Mouse (Mus musculus): Measurements from ENCODE around the gene Col11a2. TPM values are rescaled to one million over a fixed set of nuclear protein-coding genes. Genes with fewer than 3 reads are reported as not detected.

Gene Col11a2
- total and polyA plus RNA-seq, 3 experiments, result 3.0 to 6.0 (median 5.8) TPM

DNA sequence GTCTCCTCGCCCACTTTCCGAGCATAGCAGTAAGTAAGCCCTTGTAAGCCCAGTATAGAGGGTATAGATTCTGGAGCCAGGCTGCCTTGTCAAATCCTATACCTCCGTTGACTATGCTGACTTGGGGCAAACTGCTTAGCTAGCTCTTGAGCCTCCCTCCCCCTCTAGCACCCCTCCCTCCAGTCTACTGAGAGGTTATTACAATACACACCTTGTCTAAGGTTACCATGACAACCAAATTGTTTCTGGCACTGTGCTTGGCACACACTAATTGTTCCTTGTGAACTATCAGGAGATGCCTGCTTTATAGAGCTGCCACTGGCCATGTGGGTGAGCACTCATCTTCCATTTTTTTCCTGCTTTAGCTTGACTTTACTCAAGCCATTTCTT lies 70.6 kb downstream of the Col11a2 start:
- peaks cover 7 to 23% of the 10 kb centered on the region in 2 experiments for H3K4me1 ChIP-seq (ENCODE audit: control insufficient read depth in 1 of 2, insufficient read depth in 2 of 2)
- peaks cover 2% of the 10 kb centered on the region for H3K9me3 ChIP-seq (replicated peaks; ENCODE audit: low read length)
- no peaks in the 10 kb centered on the region for H3K27me3 ChIP-seq (replicated peaks)
- DNase-seq (ENCODE audit: extremely low read depth), result no peak
- no peak overlapping the region for H3K4me2 ChIP-seq (ENCODE audit: insufficient read depth, low read depth, poor library complexity, severe bottlenecking)
- H3K79me2 ChIP-seq (replicated peaks; ENCODE audit: control insufficient read depth, extremely low read depth, insufficient read depth, poor library complexity, severe bottlenecking), result peaks cover 9% of the 10 kb centered on the region
- peaks cover 38 to 59% of the 10 kb centered on the region in 2 experiments for H3K36me3 ChIP-seq (replicated peaks in 1 of 2; ENCODE audit: control insufficient read depth in 1 of 2, insufficient read depth in 1 of 2, low read length in 1 of 2)
- H3K4me3 ChIP-seq (replicated peaks in 1 of 3; ENCODE audit: low read depth in 2 of 3, low read length in 2 of 3, poor library complexity in 1 of 3), result no peak overlapping the region
- no peak overlapping the region for H3K9ac ChIP-seq (ENCODE audit: insufficient read depth, low read depth)
- dilution Hi-C loops (cut with MboI; ENCODE audit: extremely low pct_ligation_motif_present, extremely low pct_unique_long_range_greater_than_20kb, low sequenced_read_pairs), result no loop called here
- H3K27ac ChIP-seq (ENCODE audit: insufficient read depth, low read depth), result no peak overlapping the region
- TF ChIP-seq USF1 (IDR thresholded peaks at IDR 0.05; ENCODE audit: low read depth, low read length) (no peak), ZMIZ1 (IDR thresholded peaks at IDR 0.05; ENCODE audit: low read depth, low read length) (peak; percentile 40; the same call in 1 of the 2 replicates), POLR2AphosphoS2 (IDR thresholded peaks at IDR 0.05; ENCODE audit: low read depth, low read length) (0 out of 2 replicates have a peak, but pooled peaks have one; percentile 7)
- in situ Hi-C loops (cut with MboI; ENCODE audit: low pct_ligation_motif_present, low pct_unique_long_range_greater_than_20kb, low sequenced_read_pairs), result no loop called here

- H3K27me3 ChIP-seq (replicated peaks), result no peaks in the 10 kb centered on the region
Measured at GRCm38 (mm10) chr17:34110309-34110708, 71.1 kb downstream of the Col11a2 start.

DNA sequence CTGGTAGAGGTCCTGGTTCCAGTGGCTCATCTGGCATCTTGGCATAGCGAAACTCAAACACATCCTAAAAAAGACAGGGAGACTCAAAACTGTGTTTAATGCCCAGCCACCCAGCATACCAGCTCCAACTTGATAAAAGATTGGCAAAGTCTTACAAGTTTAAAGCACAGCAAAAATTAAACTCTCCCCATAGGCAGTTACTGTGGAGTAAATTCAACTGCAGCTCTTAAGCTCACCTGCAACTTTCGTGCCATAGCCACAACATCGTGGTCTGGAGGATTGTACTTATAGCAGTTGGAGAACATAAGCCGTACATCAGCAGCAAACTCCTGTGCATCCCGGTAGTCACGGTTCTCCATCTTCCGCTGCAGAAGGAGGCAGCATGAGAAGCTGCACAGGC lies 74.9 kb downstream of the Col11a2 start:
- in situ Hi-C loops (cut with MboI; ENCODE audit: low pct_ligation_motif_present, low pct_unique_long_range_greater_than_20kb, low sequenced_read_pairs), result no loop called here
- no peak overlapping the region for H3K4me3 ChIP-seq (replicated peaks in 1 of 3; ENCODE audit: low read depth in 2 of 3, low read length in 2 of 3, poor library complexity in 1 of 3)
- H3K4me2 ChIP-seq (ENCODE audit: insufficient read depth, low read depth, poor library complexity, severe bottlenecking), result no peak overlapping the region
- peak; percentile 78 for TF ChIP-seq POLR2AphosphoS2 (IDR thresholded peaks at IDR 0.05; ENCODE audit: low read depth, low read length)
- no peak for TF ChIP-seq CTCF (conservative IDR thresholded peaks at IDR 0.05 in 1 of 2, IDR thresholded peaks at IDR 0.05 in 1 of 2; ENCODE audit: low read depth in 2 of 2, low read length in 2 of 2)
- TF ChIP-seq ELF1 (IDR thresholded peaks at IDR 0.05; ENCODE audit: low read depth, low read length), result no peak
- TF ChIP-seq ZMIZ1 (IDR thresholded peaks at IDR 0.05; ENCODE audit: low read depth, low read length), result 0 out of 2 replicates have a peak, but pooled peaks have one; percentile 23
- TF ChIP-seq POLR2A (IDR thresholded peaks at IDR 0.05; ENCODE audit: low read depth, low read length), result peak; percentile 6; the same call in 1 of the 2 replicates
- no peak for TF ChIP-seq TBP (conservative IDR thresholded peaks at IDR 0.05; ENCODE audit: low read depth, low read length)
- TF ChIP-seq MAZ (IDR thresholded peaks at IDR 0.05; ENCODE audit: low read depth, low read length), result no peak
- H3K36me3 ChIP-seq (replicated peaks in 1 of 2; ENCODE audit: control insufficient read depth in 1 of 2, insufficient read depth in 1 of 2, low read length in 1 of 2), result peaks cover 70 to 90% of the 10 kb centered on the region in 2 experiments
- peaks cover 9 to 36% of the 10 kb centered on the region in 2 experiments; a peak in 3 of 4 replicates for H3K4me1 ChIP-seq (ENCODE audit: control insufficient read depth in 1 of 2, insufficient read depth in 2 of 2)
- peaks cover 51% of the 10 kb centered on the region for H3K79me2 ChIP-seq (replicated peaks; ENCODE audit: control insufficient read depth, extremely low read depth, insufficient read depth, poor library complexity, severe bottlenecking)
- DNase-seq (ENCODE audit: extremely low read depth), result no peak
- H3K27ac ChIP-seq (ENCODE audit: insufficient read depth, low read depth), result no peak overlapping the region
- no peak overlapping the region for H3K9ac ChIP-seq (ENCODE audit: insufficient read depth, low read depth)
- no peaks in the 10 kb centered on the region for H3K27me3 ChIP-seq (replicated peaks)
- H3K9me3 ChIP-seq (replicated peaks; ENCODE audit: low read length), result no peaks in the 10 kb centered on the region
- dilution Hi-C loops (cut with MboI; ENCODE audit: extremely low pct_ligation_motif_present, extremely low pct_unique_long_range_greater_than_20kb, low sequenced_read_pairs), result no loop called here

More at GRCm38 (mm10) chr17:34110309-34110708, 71.1 kb downstream of the Col11a2 start:
- H3K9ac ChIP-seq (ENCODE audit: insufficient read depth, low read depth), result no peak overlapping the region
- H3K4me1 ChIP-seq (ENCODE audit: control insufficient read depth in 1 of 2, insufficient read depth in 2 of 2), result peaks cover 10 to 26% of the 10 kb centered on the region in 2 experiments
- no peak for DNase-seq (ENCODE audit: extremely low read depth)
- peaks cover 14% of the 10 kb centered on the region for H3K79me2 ChIP-seq (replicated peaks; ENCODE audit: control insufficient read depth, extremely low read depth, insufficient read depth, poor library complexity, severe bottlenecking)
- H3K4me3 ChIP-seq (replicated peaks in 1 of 3; ENCODE audit: low read depth in 2 of 3, low read length in 2 of 3, poor library complexity in 1 of 3), result no peak overlapping the region
- H3K27ac ChIP-seq (ENCODE audit: insufficient read depth, low read depth), result no peak overlapping the region
- no peak overlapping the region for H3K4me2 ChIP-seq (ENCODE audit: insufficient read depth, low read depth, poor library complexity, severe bottlenecking)
- TF ChIP-seq PAX5 (IDR thresholded peaks at IDR 0.05; ENCODE audit: low read length) (no peak), POLR2AphosphoS2 (IDR thresholded peaks at IDR 0.05; ENCODE audit: low read depth, low read length) (0 out of 2 replicates have a peak, but pooled peaks have one; percentile 18)
- H3K9me3 ChIP-seq (replicated peaks; ENCODE audit: low read length), result peaks cover 2% of the 10 kb centered on the region
- peaks cover 43 to 64% of the 10 kb centered on the region in 2 experiments for H3K36me3 ChIP-seq (replicated peaks in 1 of 2; ENCODE audit: control insufficient read depth in 1 of 2, insufficient read depth in 1 of 2, low read length in 1 of 2)
- in situ Hi-C loops (cut with MboI; ENCODE audit: low pct_ligation_motif_present, low pct_unique_long_range_greater_than_20kb, low sequenced_read_pairs), result no loop called here
- dilution Hi-C loops (cut with MboI; ENCODE audit: extremely low pct_ligation_motif_present, extremely low pct_unique_long_range_greater_than_20kb, low sequenced_read_pairs), result no loop called here

Other genes with a start within 250 kb of the Col11a2 start
Only the 20 nearest of the 33 such genes appear.
- not detected in 2 replicates for gene Platr17, start 134.3 kb upstream of the Col11a2 start, total RNA-seq (2012; rRNA removed)
- gene Platr17, start 134.3 kb upstream of the Col11a2 start, total RNA-seq (2014; rRNA removed), result not detected in 2 replicates
- gene Platr17, start 134.3 kb upstream of the Col11a2 start, polyA plus RNA-seq (2012; ENCODE audit: insufficient read length, low read depth), result not detected in 2 replicates
- gene Daxx, start 130.0 kb upstream of the Col11a2 start, total RNA-seq (2012; rRNA removed), result 33.8 and 48.3 TPM in 2 replicates
- gene Daxx, start 130.0 kb upstream of the Col11a2 start, total RNA-seq (2014; rRNA removed), result 31.6 and 32.3 TPM in 2 replicates
- gene Daxx, start 130.0 kb upstream of the Col11a2 start, polyA plus RNA-seq (2012; ENCODE audit: insufficient read length, low read depth), result 53.0 and 64.7 TPM in 2 replicates
- gene Tapbp, start 123.5 kb upstream of the Col11a2 start, total RNA-seq (2012; rRNA removed), result 114 and 134 TPM in 2 replicates
- gene Tapbp, start 123.5 kb upstream of the Col11a2 start, total RNA-seq (2014; rRNA removed), result 44.3 and 45.3 TPM in 2 replicates
- gene Tapbp, start 123.5 kb upstream of the Col11a2 start, polyA plus RNA-seq (2012; ENCODE audit: insufficient read length, low read depth), result 96.7 and 116 TPM in 2 replicates
- gene Zbtb22, start 123.5 kb upstream of the Col11a2 start, total RNA-seq (2012; rRNA removed), result 21.2 and 23.5 TPM in 2 replicates
- 11.7 and 12.1 TPM in 2 replicates for gene Zbtb22, start 123.5 kb upstream of the Col11a2 start, total RNA-seq (2014; rRNA removed)
- 20.2 and 20.3 TPM in 2 replicates for gene Zbtb22, start 123.5 kb upstream of the Col11a2 start, polyA plus RNA-seq (2012; ENCODE audit: insufficient read length, low read depth)
- gene Rgl2, start 109.9 kb upstream of the Col11a2 start, total RNA-seq (2012; rRNA removed), result 23.0 and 25.6 TPM in 2 replicates
- gene Rgl2, start 109.9 kb upstream of the Col11a2 start, total RNA-seq (2014; rRNA removed), result 20.1 and 20.4 TPM in 2 replicates
- 29.1 and 31.8 TPM in 2 replicates for gene Rgl2, start 109.9 kb upstream of the Col11a2 start, polyA plus RNA-seq (2012; ENCODE audit: insufficient read length, low read depth)
- 140 and 157 TPM in 2 replicates for gene Pfdn6, start 99.1 kb upstream of the Col11a2 start, total RNA-seq (2012; rRNA removed)
- 92.3 and 109 TPM in 2 replicates for gene Pfdn6, start 99.1 kb upstream of the Col11a2 start, total RNA-seq (2014; rRNA removed)
- 109 and 149 TPM in 2 replicates for gene Pfdn6, start 99.1 kb upstream of the Col11a2 start, polyA plus RNA-seq (2012; ENCODE audit: insufficient read length, low read depth)
- 49.7 and 64.5 TPM in 2 replicates for gene Wdr46, start 98.8 kb upstream of the Col11a2 start, total RNA-seq (2012; rRNA removed)
- gene Wdr46, start 98.8 kb upstream of the Col11a2 start, total RNA-seq (2014; rRNA removed), result 36.8 and 39.8 TPM in 2 replicates
- 69.4 and 72.4 TPM in 2 replicates for gene Wdr46, start 98.8 kb upstream of the Col11a2 start, polyA plus RNA-seq (2012; ENCODE audit: insufficient read length, low read depth)
- 3.7 and 4.5 TPM in 2 replicates for gene B3galt4, start 87.9 kb upstream of the Col11a2 start, total RNA-seq (2012; rRNA removed)
- gene B3galt4, start 87.9 kb upstream of the Col11a2 start, total RNA-seq (2014; rRNA removed), result 4.2 and 5.2 TPM in 2 replicates
- 4.6 and 6.2 TPM in 2 replicates for gene B3galt4, start 87.9 kb upstream of the Col11a2 start, polyA plus RNA-seq (2012; ENCODE audit: insufficient read length, low read depth)
- gene Vps52, start 83.6 kb upstream of the Col11a2 start, total RNA-seq (2012; rRNA removed), result 38.2 and 39.9 TPM in 2 replicates
- 34.3 and 40.6 TPM in 2 replicates for gene Vps52, start 83.6 kb upstream of the Col11a2 start, total RNA-seq (2014; rRNA removed)
- 73.6 and 76.1 TPM in 2 replicates for gene Vps52, start 83.6 kb upstream of the Col11a2 start, polyA plus RNA-seq (2012; ENCODE audit: insufficient read length, low read depth)
- 302 and 359 TPM in 2 replicates for gene Rps18, start 83.4 kb upstream of the Col11a2 start, total RNA-seq (2012; rRNA removed)
- gene Rps18, start 83.4 kb upstream of the Col11a2 start, total RNA-seq (2014; rRNA removed), result 205 and 246 TPM in 2 replicates
- 913 and 991 TPM in 2 replicates for gene Rps18, start 83.4 kb upstream of the Col11a2 start, polyA plus RNA-seq (2012; ENCODE audit: insufficient read length, low read depth)
- gene H2-K1, start 39.1 kb upstream of the Col11a2 start, total RNA-seq (2012; rRNA removed), result 1,488 and 1,753 TPM in 2 replicates
- 1,386 and 1,734 TPM in 2 replicates for gene H2-K1, start 39.1 kb upstream of the Col11a2 start, total RNA-seq (2014; rRNA removed)
- gene H2-K1, start 39.1 kb upstream of the Col11a2 start, polyA plus RNA-seq (2012; ENCODE audit: insufficient read length, low read depth), result 2,472 and 2,496 TPM in 2 replicates
- 8.6 and 11.9 TPM in 2 replicates for gene Ring1, start 14.8 kb upstream of the Col11a2 start, total RNA-seq (2012; rRNA removed)
- gene Ring1, start 14.8 kb upstream of the Col11a2 start, total RNA-seq (2014; rRNA removed), result 11.5 and 13.7 TPM in 2 replicates
- gene Ring1, start 14.8 kb upstream of the Col11a2 start, polyA plus RNA-seq (2012; ENCODE audit: insufficient read length, low read depth), result 18.0 and 23.1 TPM in 2 replicates
- gene H2-Ke6, start 11.4 kb upstream of the Col11a2 start, total RNA-seq (2012; rRNA removed), result 44.8 and 47.1 TPM in 2 replicates
- 20.4 and 20.8 TPM in 2 replicates for gene H2-Ke6, start 11.4 kb upstream of the Col11a2 start, total RNA-seq (2014; rRNA removed)
- 31.7 and 34.5 TPM in 2 replicates for gene H2-Ke6, start 11.4 kb upstream of the Col11a2 start, polyA plus RNA-seq (2012; ENCODE audit: insufficient read length, low read depth)
- 116 and 160 TPM in 2 replicates for gene Slc39a7, start 7.8 kb upstream of the Col11a2 start, total RNA-seq (2012; rRNA removed)
- gene Slc39a7, start 7.8 kb upstream of the Col11a2 start, total RNA-seq (2014; rRNA removed), result 96.8 and 97.2 TPM in 2 replicates
- 105 and 108 TPM in 2 replicates for gene Slc39a7, start 7.8 kb upstream of the Col11a2 start, polyA plus RNA-seq (2012; ENCODE audit: insufficient read length, low read depth)
- gene Rxrb, start 7.6 kb upstream of the Col11a2 start, total RNA-seq (2012; rRNA removed), result 42.7 and 47.7 TPM in 2 replicates
- 27.0 and 27.4 TPM in 2 replicates for gene Rxrb, start 7.6 kb upstream of the Col11a2 start, total RNA-seq (2014; rRNA removed)
- gene Rxrb, start 7.6 kb upstream of the Col11a2 start, polyA plus RNA-seq (2012; ENCODE audit: insufficient read length, low read depth), result 36.9 and 41.4 TPM in 2 replicates
- 16.1 and 21.5 TPM in 2 replicates for gene H2-Oa, start 52.9 kb downstream of the Col11a2 start, total RNA-seq (2012; rRNA removed)
- 32.8 and 42.7 TPM in 2 replicates for gene H2-Oa, start 52.9 kb downstream of the Col11a2 start, total RNA-seq (2014; rRNA removed)
- 30.5 and 40.4 TPM in 2 replicates for gene H2-Oa, start 52.9 kb downstream of the Col11a2 start, polyA plus RNA-seq (2012; ENCODE audit: insufficient read length, low read depth)
- gene H2-DMa, start 80.1 kb downstream of the Col11a2 start, total RNA-seq (2012; rRNA removed), result 67.7 and 77.4 TPM in 2 replicates
- gene H2-DMa, start 80.1 kb downstream of the Col11a2 start, total RNA-seq (2014; rRNA removed), result 114 and 119 TPM in 2 replicates
- 82.5 and 112 TPM in 2 replicates for gene H2-DMa, start 80.1 kb downstream of the Col11a2 start, polyA plus RNA-seq (2012; ENCODE audit: insufficient read length, low read depth)
- gene Brd2, start 83.2 kb downstream of the Col11a2 start, total RNA-seq (2012; rRNA removed), result 101 and 125 TPM in 2 replicates
- gene Brd2, start 83.2 kb downstream of the Col11a2 start, total RNA-seq (2014; rRNA removed), result 137 and 141 TPM in 2 replicates
- gene Brd2, start 83.2 kb downstream of the Col11a2 start, polyA plus RNA-seq (2012; ENCODE audit: insufficient read length, low read depth), result 247 and 252 TPM in 2 replicates
- gene H2-DMb2, start 103.9 kb downstream of the Col11a2 start, total RNA-seq (2012; rRNA removed), result 107 and 135 TPM in 2 replicates
- gene H2-DMb2, start 103.9 kb downstream of the Col11a2 start, total RNA-seq (2014; rRNA removed), result 173 and 199 TPM in 2 replicates
- 161 and 175 TPM in 2 replicates for gene H2-DMb2, start 103.9 kb downstream of the Col11a2 start, polyA plus RNA-seq (2012; ENCODE audit: insufficient read length, low read depth)
- gene H2-DMb1, start 113.6 kb downstream of the Col11a2 start, total RNA-seq (2012; rRNA removed), result 60.7 and 67.0 TPM in 2 replicates
- 77.4 and 102 TPM in 2 replicates for gene H2-DMb1, start 113.6 kb downstream of the Col11a2 start, total RNA-seq (2014; rRNA removed)
- 147 and 149 TPM in 2 replicates for gene H2-DMb1, start 113.6 kb downstream of the Col11a2 start, polyA plus RNA-seq (2012; ENCODE audit: insufficient read length, low read depth)